Mouse (Mus musculus): ENCODE measurements around the gene Fntb.
"Not testable (repeated sequence)": the region's sequence is repeated elsewhere in the genome, so short reads cannot be mapped to it uniquely, and the experiment has no call there.

The Fntb gene

DNA sequence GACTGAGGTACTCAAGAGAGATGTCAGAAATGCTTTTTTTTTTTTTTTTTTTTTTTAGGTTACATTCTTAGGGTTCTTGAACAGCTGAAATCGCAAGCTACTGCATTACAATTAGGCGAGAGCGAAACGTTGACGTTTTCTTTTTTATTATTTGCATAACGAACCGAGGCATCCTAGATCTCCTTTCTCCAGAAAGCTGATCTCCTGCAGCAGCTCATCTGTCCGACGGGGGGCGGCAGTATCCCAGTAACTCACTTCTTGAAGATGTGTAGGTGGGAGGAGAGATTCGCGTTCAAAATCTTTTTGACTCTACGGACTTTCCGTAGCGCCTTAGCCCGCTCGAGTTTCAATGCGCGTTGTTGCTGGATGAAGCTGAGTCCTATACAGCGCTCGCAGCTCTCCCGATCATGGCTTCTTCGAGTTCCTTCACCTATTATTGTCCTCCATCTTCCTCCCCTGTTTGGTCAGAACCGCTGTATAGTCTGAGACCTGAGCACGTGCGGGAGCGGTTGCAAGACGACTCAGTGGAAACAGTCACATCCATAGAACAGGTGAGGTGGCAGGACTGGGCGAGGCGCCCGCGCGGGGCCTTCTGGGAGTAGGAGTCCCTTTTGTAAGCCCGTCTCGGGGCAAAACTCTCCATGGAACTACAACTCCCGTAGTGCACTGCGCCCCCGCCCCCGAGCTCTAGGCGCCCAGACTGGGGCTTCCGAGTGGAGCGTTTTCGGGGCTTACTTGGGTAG, 71.9 kb downstream of the Fntb start:
- peak; percentile 98 for DNase-seq (ENCODE audit: low spot score)

DNA sequence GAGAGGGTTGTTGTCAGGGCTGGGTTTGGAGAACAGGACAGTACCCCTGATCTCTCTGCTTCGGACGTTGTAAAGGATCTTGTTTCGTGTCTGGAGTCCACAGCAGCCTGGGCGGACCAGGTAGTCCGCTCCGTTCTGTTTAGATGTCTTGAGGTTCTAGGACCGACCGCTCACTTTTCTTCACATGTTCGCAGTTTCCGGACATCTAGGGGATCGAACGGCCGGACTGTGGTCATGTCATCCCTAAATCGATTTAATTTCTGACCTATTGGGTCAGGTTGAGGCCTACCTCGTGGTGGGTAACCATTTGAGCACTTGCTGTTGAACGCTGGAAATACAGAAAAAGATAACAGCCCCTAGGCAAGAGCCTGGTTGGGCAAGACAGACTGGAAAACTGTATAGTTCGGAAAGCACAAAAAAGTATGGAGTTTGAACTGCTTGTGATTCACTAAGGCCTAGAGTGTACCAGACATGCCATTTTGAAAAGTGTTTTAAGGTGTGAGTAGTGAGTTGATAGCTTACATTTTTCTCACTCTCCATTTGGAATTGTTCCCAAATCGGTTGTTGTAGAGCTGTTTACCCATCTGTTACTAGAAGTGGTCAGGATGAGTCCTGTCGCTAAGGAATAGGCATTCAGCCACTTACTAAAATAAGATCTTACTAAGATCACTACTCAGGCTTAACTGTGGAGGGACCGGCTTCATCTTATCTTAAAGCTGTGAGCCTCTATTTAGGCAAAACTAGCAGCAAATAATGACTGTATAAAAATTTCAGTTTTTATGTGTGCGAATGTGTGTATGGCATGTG, 72.7 kb downstream of the Fntb start:
- DNase-seq (ENCODE audit: low spot score): peak; percentile 13

DNA sequence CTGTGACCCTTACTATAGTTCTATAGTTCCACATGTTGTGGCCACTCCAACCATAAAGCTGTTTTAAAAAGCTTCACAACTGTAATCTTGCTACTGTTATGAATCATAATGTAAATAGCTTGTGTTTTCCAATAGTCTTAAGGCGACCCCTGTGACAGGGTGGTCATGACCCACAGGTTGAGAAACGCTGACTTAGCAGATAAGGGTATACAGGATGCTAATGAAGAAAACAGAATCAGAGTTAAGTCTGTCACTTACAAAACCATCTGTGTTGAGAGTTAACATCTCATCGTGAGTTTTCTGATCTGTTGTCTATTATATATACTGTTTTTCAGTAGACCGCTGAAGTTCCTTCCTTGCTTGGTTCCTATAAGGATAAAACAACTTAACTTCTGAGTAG, 73.9 kb downstream of the Fntb start:
- DNase-seq (ENCODE audit: low spot score): no peak

GRCm38 (mm10) chr12:76840081-76840480, 74.7 kb downstream of the Fntb start:
- no peak for DNase-seq (ENCODE audit: low spot score)

- DNase-seq (ENCODE audit: low spot score): no peak
Measured at GRCm38 (mm10) chr12:76844346-76845061, 79.1 kb downstream of the Fntb start.

GRCm38 (mm10) chr12:76852419-76852818, 87.0 kb downstream of the Fntb start:
- DNase-seq (ENCODE audit: low spot score): no peak

DNA sequence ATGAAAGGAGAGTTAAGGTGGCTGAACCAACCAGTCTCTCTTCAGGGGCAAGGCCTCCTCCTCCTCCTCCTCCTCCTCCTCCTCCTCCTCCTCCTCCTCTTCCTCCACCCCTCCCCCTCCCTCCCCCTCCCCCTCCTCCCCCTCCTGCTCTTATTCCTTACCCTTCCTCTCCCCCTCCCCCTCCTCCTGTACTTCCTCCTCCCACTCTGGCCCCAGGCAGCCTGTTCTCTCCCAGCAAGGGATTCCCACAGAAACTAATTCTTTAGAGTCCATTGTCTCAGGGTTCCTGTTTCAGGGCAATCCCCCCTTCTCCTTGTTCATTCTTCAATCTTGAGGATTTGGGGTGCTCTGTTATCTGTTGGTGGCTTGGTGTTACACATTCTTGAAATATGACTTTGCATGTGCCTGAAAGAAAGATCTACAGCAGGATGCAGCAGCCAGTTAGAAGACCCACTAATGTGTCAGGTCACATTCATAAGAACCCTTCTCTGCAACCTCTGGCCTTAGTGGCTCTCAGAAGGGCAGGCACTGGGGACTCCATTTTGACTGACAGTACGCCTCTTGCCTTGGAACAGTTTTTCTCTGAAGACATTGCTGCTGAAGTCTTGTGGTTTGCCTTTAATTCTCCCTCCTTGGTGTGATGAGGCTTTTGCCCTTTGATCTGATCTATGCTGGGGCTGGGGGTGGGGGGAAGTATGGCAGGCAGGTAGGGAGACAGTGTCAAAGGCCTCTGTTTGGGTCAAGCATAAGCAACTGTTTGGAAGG, 88.2 kb downstream of the Fntb start:
- DNase-seq (ENCODE audit: low spot score): no peak

GRCm38 (mm10) chr12:76857087-76857486, 91.7 kb downstream of the Fntb start:
- no peak for DNase-seq (ENCODE audit: low spot score)

- DNase-seq (ENCODE audit: low spot score): not testable (repeated sequence)
Measured at GRCm38 (mm10) chr12:76858788-76859187, 93.4 kb downstream of the Fntb start.

DNA sequence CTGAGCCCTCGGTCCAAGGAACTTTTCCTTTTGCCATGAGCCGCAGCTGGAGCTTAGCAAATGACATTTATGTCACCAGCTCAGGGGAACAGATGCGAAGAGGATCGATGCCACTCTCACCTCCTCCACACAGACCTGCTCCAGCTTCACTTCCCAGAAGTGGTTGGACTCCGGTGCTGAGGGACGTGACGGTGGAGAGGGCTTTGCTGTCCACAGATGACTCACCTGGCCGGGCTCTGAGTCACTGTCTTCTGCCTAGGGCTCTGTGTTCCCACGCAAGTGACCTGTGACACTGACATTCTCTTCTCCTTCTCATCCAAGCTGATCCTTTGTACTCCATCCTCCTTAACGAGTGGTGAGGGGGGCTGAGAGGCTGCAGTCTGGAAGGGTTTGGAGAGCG, 98.3 kb downstream of the Fntb start:
- DNase-seq (ENCODE audit: low spot score): no peak

GRCm38 (mm10) chr12:76865266-76865665, 99.9 kb downstream of the Fntb start:
- DNase-seq (ENCODE audit: low spot score): no peak

GRCm38 (mm10) chr12:76867586-76868280, 102.3 kb downstream of the Fntb start:
- no peak for DNase-seq (ENCODE audit: low spot score)

DNA sequence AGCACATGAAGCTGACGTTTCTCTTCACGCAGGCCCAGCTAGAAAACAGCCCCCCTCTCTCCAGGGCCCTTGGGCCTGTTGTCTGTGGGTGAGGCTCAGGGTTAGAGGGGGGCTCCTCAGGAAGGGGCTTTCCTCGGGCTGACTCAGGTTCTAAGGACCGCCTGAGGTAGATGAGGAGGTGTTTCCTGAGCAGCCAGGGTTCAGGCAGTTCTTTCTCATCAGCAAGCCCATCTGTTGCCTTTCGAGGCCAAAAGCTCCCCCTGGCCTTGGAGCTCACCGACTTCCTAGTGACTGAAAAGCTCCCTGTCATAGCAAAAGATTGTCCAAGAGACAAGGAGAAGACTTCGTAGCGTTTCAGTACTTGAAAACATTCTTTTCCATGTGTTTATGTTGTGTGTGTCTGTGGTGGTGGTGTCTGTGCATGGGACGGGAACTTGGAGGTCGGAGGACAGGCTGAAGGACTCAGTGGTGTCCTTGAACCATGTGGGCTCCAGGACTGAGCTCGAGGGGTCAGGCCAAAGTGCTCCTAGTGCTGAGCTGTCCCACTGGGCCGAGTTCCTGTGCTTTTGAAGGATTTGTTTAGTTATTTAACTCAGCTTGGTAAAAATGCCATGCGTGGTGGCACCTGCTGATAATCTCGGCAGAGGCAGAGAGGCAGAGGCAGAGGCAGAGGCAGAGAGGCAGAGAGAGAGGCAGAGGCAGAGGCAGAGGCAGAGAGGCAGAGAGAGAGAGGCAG, 103.2 kb downstream of the Fntb start:
- no peak for DNase-seq (ENCODE audit: low spot score)

DNA sequence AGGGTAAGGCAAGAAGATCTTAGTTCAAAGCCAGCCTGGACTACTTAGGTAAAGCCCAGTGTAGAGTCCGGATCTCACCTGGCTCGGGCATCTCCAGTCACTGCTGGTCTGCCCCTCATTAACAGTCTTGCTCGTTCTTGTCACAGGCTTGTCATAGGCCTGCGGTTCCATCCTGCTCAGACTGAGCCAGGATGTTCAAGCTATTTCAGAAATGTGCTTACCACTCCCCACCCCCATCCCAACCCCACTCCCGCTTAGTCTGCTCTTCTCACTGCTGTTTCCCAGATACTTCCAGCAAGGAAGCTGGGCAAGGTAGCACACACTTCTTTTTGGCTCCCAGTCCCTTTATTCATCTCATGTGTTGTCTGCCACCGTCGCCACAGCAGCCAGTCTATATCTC, 104.2 kb downstream of the Fntb start:
- DNase-seq (ENCODE audit: low spot score): no peak

DNA sequence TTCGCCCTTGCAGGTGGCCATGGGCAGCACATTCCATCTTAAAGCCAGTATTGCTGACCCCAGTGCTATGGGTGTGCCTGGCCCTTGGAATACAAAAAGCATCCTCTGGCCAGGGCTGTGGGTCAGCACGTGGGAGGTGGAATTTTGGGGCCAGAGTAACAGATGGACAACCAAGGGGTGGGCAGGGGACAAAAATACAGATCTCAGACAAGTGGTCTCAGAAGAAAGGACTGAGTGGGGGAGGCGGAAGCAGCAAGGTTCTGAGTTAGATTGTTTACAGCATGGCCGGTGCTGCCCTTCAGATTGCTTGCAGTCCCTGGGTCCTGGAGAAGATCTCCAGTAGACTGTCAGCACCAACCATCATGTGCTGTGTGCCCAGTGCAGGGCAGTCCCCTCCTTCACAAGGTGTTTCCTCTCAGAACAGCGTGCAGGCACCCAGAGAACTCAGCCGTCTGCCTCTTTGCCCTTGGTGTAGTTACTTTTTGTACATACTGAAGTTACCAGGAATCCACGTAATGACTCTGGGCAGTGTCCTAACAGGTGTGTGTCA, 107.5 kb downstream of the Fntb start:
- no peak for DNase-seq (ENCODE audit: low spot score)

- no peak for DNase-seq (ENCODE audit: low spot score)
Measured at GRCm38 (mm10) chr12:76874826-76875225, 109.4 kb downstream of the Fntb start.

GRCm38 (mm10) chr12:76879242-76879641, 113.9 kb downstream of the Fntb start:
- peak; percentile 53 for DNase-seq (ENCODE audit: low spot score)

- no peak for DNase-seq (ENCODE audit: low spot score)
Measured at GRCm38 (mm10) chr12:76880131-76880530, 114.7 kb downstream of the Fntb start.

- no peak for DNase-seq (ENCODE audit: low spot score)
Measured at GRCm38 (mm10) chr12:76883824-76884223, 118.4 kb downstream of the Fntb start.

- no peak for DNase-seq (ENCODE audit: low spot score)
Measured at GRCm38 (mm10) chr12:76885103-76885502, 119.7 kb downstream of the Fntb start.

Measured in MN1 (cell line).